Mouse (Mus musculus) heart, postnatal 0 days (tissue): ENCODE measurements around the gene Degs1.

Experiments used
- CTCF ChIP-seq: IDR thresholded peaks from 2 replicates; pipeline ENCODE4 v1.5.1; 2016; ENCODE audit warnings: antibody characterized with exemption, control low read depth, low read depth
- EP300 ChIP-seq: IDR thresholded peaks from 2 replicates; pipeline ENCODE4 v1.6.1; 2016; ENCODE audit warnings: antibody characterized with exemption, low read depth

DNA sequence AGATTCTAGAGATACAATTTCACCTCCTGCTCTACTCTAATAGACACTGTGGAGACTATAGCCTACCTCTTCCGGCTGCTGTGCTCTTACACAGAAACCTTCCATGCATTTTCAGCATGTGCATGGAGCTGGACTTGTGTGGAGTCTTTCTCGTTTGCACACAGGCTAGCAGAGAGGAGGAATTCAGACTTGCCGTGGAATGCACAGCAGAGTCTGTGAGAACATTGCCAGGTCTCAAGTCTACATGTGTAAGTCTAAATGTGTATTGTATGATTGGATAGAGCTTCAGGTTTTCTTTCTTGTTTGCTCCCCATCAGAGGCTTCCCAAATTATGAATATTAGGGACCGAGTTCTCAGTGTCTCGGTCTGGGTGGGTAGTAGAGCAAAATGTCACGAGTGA is 14.2 kb upstream of the Degs1 start:
- TF ChIP-seq CTCF, result no peak
- no peak for TF ChIP-seq EP300
